Mouse (Mus musculus): ENCODE measurements at regions not wholly inside any gene's neighbourhood (a gene's known extent, or its start where the extent isn't known, plus 50 kb on each side); places are given as distances from the start of the nearest gene placed in this dataset.

DNA sequence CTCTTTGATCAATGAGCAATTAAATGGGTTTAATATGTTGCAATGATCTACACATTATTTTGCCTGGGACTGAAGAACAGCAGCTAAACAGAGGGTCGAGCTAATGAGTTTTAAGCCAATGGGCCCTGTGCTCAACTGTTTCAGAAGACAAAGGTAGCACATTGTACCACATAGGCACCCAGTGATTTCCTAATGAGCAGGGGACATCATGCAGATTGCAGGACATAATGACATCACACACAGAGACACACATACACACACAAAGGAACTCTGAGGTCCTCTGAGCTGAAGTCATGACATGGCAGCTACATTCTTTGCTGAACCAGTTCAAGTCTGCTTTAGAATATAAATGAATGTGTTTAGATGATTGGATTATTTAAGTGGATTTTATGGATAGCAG is 71.9 kb downstream of the Zfp330 start:
- no peak for DNase-seq

- DNase-seq = no peak
Measured at GRCm38 (mm10) chr8:82700471-82700870, 73.5 kb downstream of the Zfp330 start.

DNA sequence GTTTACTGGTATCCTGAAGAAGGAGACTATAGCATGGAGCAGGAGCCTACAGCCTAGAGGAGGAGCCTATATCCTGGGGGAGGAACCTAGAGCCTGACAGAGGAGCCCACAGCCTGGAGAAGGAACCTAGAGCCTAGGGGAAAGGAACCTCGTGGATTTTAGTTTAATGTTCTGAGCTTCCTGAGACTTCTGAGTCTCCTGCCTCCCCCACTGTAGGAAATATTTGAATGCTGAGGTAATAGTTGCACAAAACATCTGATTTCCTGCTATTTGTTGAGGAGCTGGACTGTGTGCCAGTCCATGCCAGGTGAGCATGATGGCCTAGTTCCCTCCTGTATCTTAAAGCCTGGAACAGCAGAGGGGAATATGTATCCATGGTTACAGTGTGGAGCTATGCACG is 74.7 kb downstream of the Zfp330 start:
- DNase-seq = no peak

DNA sequence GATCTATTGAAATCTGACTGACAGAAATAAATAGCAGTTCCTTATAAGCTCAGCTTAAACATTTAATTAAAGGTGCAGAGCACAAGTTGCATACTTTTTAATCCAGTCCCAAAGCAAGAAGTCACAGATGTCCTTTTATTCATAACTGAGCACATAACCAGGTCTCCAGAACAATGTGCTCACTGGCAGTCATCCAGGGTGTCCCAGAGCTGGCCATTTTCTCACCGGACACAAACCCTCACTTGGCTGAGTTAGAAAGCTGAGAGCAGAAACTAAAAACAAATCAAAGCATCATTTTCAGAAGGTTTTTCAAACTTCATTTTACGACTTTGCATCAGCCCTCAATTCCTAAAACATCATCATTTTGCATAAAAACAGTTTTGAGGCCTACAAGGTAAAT is 75.9 kb downstream of the Zfp330 start:
- peak in 1 of 2 experiments; percentile 11 for DNase-seq

DNA sequence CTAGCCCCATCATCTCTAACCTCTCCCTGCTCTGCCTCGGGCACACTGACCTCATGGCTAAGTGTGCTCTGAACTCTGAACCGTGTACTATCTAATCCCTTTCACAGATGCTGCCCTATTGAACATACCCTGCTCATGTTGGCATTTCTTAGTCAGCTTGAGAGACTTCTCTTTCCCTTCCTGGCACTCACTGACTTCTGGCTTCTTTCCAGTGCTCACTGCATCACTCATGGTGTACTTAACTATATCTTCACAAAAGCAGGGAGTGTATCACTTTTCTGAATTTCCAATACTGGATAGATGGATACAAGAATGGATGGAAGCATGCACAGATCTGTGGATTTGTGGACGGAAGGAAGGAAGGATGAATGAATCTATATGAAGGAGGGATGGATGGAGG is 80.9 kb downstream of the Zfp330 start:
- DNase-seq = no peak

- DNase-seq = peak; percentile 40 to 69
Measured at GRCm38 (mm10) chr8:82689322-82689721, 84.6 kb downstream of the Zfp330 start.

DNA sequence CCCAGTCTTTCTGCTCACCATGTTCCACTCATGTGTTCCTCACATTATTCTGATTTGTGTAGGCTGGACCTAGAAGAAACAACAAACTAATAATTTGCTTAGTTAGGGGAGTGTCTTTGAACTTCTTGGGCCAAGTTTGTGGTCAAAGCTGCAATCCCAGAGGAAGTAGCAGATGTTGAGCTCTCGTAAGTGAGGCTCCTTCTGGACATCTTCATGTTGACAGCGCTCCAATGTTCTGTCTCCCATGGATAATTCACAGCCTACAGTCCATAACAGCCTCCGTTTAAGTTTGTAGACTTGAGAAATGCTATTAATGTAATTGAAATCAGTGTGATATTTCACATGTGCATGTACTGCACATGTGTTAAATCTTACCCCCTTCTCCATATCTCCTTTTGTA is 88.0 kb downstream of the Zfp330 start:
- DNase-seq = no peak

DNA sequence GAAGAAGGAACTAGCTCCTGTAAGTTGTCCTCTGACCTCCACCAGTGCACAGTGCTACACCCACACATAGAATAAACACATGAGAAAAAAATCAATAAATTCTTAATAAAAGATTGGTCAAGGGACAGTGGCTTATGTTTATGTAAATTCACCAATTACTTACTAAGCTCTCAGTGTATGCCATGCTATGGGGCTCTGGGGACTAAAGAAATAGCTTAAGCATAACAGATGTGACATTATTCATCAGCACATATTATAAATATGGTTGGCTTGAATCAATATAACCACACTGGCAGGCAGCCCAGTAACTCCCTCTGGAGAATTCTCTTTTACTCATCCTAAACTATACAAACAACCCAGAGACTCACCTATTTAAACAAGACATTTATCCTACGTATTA is 95.2 kb downstream of the Zfp330 start:
- no peak for DNase-seq

- no peak for DNase-seq
Measured at GRCm38 (mm10) chr8:82677781-82678180, 96.2 kb downstream of the Zfp330 start.

- no peak for DNase-seq
Measured at GRCm38 (mm10) chr8:82669241-82669640, 104.7 kb downstream of the Zfp330 start.

GRCm38 (mm10) chr8:82665131-82665530 is 108.8 kb downstream of the Zfp330 start:
- DNase-seq = no peak

DNA sequence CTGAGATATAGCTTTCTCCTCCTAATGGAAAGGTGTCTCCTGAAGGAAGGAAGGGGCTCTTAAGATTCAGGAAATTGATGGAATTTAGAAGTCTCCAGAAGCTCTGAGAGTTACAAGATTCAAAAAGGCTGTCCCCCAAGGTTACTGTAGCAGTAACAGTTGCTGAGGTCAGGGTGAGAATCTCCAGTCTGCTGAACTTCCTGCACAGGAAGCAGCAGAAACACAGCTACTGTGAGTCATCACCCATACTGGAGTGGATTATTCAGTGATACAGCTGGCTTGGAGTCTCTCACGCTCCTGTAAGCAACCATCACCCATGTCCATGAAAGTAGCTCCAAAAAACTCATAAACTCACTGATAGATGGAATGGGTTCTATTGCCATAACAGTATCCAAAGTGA is 133.5 kb downstream of the Zfp330 start:
- no peak for DNase-seq

DNA sequence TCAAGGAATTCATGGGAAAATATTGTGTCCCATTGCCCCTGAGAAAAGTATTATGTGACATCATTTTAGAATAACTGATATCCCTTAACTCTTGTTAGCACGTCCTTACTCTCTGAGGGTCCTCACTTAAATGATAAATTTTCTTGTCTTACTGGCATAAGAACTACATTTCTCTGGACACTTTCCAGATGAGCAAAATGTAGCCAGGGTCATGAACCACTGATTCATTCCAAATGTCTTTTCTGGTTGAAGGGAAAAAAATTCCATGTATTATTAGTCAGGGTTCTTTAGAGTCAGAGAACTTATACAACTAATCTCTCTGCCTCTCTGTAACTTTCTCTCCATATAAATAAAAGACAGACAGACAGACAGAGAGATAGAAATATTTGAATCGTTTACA is 143.5 kb downstream of the Zfp330 start:
- DNase-seq = no peak

GRCm38 (mm10) chr8:82623791-82624431 is 150.0 kb downstream of the Zfp330 start:
- DNase-seq = no peak

- no peak for DNase-seq
Measured at GRCm38 (mm10) chr8:82618668-82619067, 155.3 kb downstream of the Zfp330 start.

DNA sequence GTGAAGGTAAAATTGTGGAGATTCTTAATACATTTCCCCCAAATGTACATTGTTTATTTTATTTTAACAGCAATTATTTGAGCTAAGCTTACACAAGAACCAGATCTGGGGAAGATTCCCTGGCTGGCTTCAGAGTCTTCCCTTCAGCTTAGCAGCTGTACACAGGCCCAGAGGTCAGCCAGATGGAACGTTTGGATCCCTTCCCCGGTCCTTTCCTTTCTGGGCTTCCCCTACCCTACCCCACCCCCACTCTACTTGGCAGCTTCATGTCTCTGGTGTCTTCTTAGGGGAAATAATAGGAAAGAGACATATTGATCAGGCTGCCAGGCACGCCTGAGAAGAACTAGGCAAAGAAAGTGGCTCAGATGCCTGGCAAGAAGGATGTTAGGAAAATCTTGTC is 172.4 kb downstream of the Zfp330 start:
- DNase-seq = peak in 1 of 2 experiments; percentile 28

DNA sequence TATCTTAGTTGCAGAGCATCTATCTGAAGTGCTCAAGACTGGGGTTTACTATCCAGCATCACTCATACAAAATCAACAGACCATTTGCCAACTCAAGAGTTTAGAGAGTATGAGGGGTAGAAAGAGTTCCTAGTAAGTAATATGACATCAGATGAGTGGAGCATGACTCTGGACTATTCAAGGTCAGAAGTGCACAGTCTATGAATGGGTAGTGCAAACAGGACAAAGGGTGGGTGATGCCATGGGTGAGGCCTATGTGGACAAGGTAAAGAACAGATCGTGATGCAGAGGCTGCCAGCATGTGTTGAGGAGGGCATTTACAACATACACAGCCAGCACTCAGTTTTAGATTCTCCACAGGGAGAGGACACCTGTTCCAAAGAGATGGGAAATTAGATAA is 170.4 kb upstream of the Il15 start:
- DNase-seq = no peak

DNA sequence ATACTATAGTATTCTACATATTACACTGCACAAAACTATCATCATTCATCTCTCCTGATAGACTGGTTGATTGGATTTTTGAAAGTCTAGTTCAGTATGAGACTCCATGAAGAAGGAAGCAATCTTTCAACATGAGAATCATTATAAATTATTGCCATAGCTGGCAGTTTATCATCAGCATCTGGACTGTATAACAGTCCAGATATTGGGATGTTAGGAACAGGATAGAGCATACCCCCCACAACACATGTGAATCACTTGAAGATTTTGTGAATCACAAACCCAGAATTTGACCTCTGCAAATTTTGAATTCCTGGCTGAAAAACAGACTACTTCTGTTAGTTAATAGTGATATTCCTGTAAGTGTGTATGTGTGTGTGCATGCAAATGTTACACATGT is 135.1 kb upstream of the Il15 start:
- no peak for DNase-seq

DNA sequence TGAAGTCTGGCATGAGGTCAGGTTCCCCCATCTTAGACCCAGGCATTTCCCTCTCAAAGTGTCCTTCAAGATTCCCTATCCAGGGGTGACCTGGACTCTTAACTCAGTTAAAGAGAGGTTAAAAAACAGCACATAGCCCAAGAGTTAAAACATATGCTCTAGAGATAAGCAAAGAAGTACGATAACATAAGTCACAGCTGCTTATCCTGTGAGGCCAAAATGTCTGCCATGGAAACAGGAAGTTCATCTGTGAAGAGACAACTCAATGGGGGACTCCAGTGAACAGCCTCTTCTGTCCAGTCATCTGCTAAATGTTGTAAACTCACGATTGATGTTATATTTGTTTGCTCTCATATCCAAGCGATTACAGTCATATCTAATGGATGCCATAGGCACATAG is 126.1 kb upstream of the Il15 start:
- DNase-seq = no peak

GRCm38 (mm10) chr8:82523866-82524265 is 120.8 kb upstream of the Il15 start:
- DNase-seq = no peak

- DNase-seq = no peak
Measured at GRCm38 (mm10) chr8:82498496-82498895, 95.5 kb upstream of the Il15 start.

GRCm38 (mm10) chr8:82477856-82478255 is 74.8 kb upstream of the Il15 start:
- no peak for DNase-seq

DNA sequence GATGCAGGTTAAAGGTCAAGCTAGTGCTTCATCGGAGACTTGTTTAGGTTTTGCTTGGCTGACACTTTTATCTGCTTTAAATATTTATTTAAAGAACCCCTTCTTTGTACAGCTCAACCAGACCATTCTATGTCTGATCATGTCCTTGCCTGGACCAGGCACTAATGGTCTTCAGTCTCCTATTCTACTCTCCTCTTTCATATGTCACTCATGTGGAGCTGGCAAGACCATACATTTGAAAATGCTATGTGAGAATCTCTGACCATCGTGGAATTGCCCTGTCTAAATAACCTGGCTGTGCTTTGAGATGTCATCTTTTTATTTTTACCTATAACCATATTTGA is 74.4 kb upstream of the Il15 start:
- no peak for DNase-seq

- no peak for DNase-seq
Measured at GRCm38 (mm10) chr8:82476708-82477425, 73.8 kb upstream of the Il15 start.

DNA sequence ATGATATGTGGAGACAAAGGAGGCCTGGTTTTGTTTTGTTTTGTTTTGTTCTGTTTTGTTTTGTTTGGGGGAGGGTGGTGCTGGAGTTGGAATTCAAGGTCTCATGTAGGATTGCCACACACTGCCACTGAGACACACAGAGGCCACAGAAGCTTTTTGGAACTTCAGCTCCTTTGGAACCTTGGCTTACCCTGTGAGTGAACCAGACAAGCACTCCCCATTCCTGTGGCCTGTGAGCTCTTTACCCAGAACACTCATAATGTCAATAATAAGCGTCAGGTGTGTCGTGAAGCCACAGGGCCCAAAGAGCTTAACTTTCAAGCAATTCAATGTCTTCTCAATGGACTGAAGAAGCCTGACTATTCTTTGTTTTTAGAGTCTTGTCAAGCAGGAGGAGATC is 70.2 kb upstream of the Il15 start:
- DNase-seq = no peak
